Mouse (Mus musculus) myocyte (in vitro differentiated cells): ENCODE results near the gene Gm10340. TPM values are rescaled to one million over a fixed set of nuclear protein-coding genes. Genes with fewer than 3 reads are reported as not detected.
"Not testable (repeated sequence)": the region's sequence is repeated elsewhere in the genome, so short reads cannot be mapped to it uniquely, and the experiment has no call there.

Experiments used
- H3K27me3 ChIP-seq: one replicate; pipeline ENCODE4 v1.6.1; 2011; ENCODE audit not compliant: control insufficient read depth, insufficient read depth, insufficient read length
- H3K36me3 ChIP-seq: one replicate; pipeline ENCODE4 v1.6.1; 2011; ENCODE audit not compliant: control insufficient read depth, insufficient read depth
- H3K4me2 ChIP-seq: one replicate; pipeline ENCODE4 v1.6.1; 2011; ENCODE audit warnings: low read depth, control low read depth
- H3K4me3 ChIP-seq: one replicate; pipeline ENCODE4 v1.5.1; 2011; ENCODE audit warnings: mild to moderate bottlenecking, control low read depth, moderate library complexity
- H3K79me2 ChIP-seq: one replicate; pipeline ENCODE4 v1.6.1; 2011; ENCODE audit not compliant: control insufficient read depth, insufficient read depth
- H3ac ChIP-seq: one replicate; pipeline ENCODE4 v1.6.1; 2011; ENCODE audit not compliant: control insufficient read depth, insufficient read length
- polyA plus RNA-seq: library from polyadenylated mRNA; unstranded; fragments of >200 nt; fragmentation: generic; extraction: Trizol; gene quantifications from one replicate; pipeline ENCODE4 v1.2.1, GENCODE M21; 2012; ENCODE audit warnings: missing spikeins

Gene Gm10340
- not detected for polyA plus RNA-seq

DNA sequence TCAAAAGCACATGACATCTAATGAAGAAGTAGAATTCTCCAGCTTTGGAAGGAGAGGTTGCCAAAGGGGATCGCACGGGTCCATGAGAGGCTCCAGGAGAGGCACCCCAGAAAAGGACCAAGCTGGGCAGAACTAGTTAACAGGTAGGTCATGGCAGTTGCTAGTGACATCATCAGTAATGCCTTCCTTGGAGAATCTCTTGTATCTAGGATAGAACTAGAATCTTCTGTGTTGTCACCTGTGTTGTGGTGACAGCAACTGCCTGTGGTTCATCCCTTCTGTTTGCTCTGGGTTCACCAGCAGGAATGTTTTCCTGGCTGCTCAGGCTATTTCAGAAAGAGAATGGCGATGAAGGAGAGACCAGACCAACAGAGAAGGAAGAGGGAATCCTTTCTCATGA lies at the start of gene Gm10340:
Gene Gm10340 (plus strand): TSS at position 301 of the 400 bp plus-strand sequence.
- not testable (repeated sequence) for H3K4me2 ChIP-seq, H3K79me2 ChIP-seq, H3K4me3 ChIP-seq, H3K27me3 ChIP-seq, H3ac ChIP-seq, H3K36me3 ChIP-seq

DNA sequence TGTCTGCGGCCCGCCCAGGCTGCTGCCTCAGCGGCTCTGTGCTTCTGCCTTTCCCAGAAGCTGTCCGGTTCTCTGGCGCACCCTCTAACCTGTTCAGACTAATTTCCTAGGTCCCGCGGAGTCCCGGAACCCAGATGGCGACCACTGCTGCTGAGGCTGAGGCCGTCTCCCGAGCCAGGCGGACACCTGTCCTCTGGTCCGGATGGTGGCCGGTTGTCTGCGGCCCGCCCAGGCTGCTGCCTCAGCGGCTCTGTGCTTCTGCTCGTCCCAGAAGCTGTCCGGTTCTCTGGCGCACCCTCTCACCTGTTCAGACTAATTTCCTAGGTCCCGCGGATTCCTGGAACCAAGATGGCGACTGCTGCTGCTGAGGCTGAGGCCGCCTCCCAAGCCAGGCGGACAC lies 17.7 kb upstream of the Gm10340 start:
- not testable (repeated sequence) for H3K36me3 ChIP-seq, H3ac ChIP-seq, H3K4me2 ChIP-seq, H3K27me3 ChIP-seq, H3K4me3 ChIP-seq, H3K79me2 ChIP-seq

DNA sequence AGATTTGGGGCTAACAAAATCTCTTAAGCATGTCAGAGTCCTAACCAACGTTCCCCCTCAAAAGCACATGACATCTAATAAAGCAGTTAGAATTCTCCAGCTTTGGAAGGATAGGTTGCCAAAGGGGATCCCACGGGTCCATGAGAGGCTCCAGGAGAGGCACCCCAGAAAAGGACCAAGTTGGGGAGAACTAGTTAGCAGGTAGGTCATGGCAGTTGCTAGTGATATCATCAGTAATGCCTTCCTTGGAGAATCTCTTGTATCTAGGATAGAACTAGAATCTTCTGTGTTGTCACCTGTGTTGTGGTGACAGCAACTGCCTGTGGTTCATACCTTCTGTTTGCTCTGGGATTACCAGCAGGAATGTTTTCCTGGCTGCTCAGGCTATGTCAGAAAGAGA lies 54.2 kb downstream of the Gm10340 start, which contains the start of gene Gm5795:
Gene Gm5795 (plus strand): TSS at position 301 of the 400 bp plus-strand sequence.
- not testable (repeated sequence) for H3K4me3 ChIP-seq, H3K79me2 ChIP-seq, H3K4me2 ChIP-seq, H3ac ChIP-seq, H3K27me3 ChIP-seq, H3K36me3 ChIP-seq

Other genes with a start within 250 kb of the Gm10340 start
- not detected for gene Gm2888, start 104.0 kb upstream of the Gm10340 start, polyA plus RNA-seq
- not detected for gene Gm2897, start 84.7 kb upstream of the Gm10340 start, polyA plus RNA-seq
- gene Gm5795, start 54.3 kb downstream of the Gm10340 start, polyA plus RNA-seq = not detected
- not detected for gene D830030K20Rik, start 74.5 kb downstream of the Gm10340 start, polyA plus RNA-seq
- not detected for gene Gm2956, start 198.6 kb downstream of the Gm10340 start, polyA plus RNA-seq